In the genomic region with DNA sequence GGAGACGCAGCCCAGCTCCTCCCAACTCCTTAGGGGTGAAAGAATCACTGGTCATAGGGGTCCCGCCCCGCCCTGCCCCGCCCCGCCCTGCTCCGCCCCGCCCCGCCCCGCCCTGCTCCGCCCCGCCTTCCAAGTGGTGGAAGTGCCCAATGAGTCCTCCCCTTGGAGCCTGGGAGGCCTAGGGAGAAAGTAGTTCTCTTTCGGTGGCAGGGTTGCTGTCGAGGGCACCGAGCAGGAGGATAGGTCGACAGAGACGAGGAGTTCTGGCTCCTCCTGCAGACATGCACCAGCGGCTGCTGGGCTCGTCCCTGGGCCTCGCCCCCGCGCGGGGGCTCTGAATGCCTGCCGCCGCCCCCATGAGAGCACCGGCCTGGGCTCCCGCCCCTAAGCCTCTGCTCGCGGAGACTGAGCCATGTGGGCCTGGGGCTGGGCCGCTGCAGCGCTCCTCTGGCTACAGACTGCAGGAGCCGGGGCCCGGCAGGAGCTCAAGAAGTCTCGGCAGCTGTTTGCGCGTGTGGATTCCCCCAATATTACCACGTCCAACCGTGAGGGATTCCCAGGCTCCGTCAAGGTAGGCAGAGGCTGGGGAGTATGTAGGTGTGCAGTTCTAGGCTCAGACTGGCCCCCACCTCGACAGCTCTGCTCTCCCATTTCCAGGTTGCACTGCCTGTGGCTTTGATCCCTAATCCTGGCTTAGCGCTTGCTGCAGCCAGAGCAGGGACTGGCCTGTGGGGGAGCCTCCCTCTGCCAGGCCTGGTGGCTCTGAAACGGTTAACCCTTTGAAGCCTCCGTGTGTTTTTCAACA, we compare ENCODE assay signal across 8 mouse cellular contexts. TPM values are rescaled to one million over a fixed set of nuclear protein-coding genes. Genes with fewer than 3 reads are reported as not detected.
DNase-seq lines count a peak whose midpoint lies in the region; ATAC-seq and TF ChIP-seq lines count a peak whose summit lies in the region.

Gene C1qtnf12 (plus strand): TSS at position 152 of the 805 bp plus-strand sequence.

- peaks cover 55% of the 10 kb centered on the region for H3K36me3 ChIP-seq in forebrain, embryonic 10.5 days (replicated peaks)
- peaks cover 41% of the 10 kb centered on the region for H3K36me3 ChIP-seq in heart, embryonic 14.5 days (ENCODE audit: control insufficient read depth, insufficient read depth, low read length)
- H3K36me3 ChIP-seq in kidney, postnatal 0 days (ENCODE audit: insufficient read depth, low read length) = peaks cover 25% of the 10 kb centered on the region
- H3K36me3 ChIP-seq in liver, embryonic 16.5 days (ENCODE audit: control insufficient read depth, insufficient read depth) = peaks cover 21% of the 10 kb centered on the region
- H3K36me3 ChIP-seq in neural tube, embryonic 12.5 days = peaks cover 46% of the 10 kb centered on the region

- under 1% methylated on average over 42 of the region's 42 CpGs for WGBS in forebrain, embryonic 10.5 days
- WGBS in heart, embryonic 14.5 days = 0% methylated on average over 34 of the region's 42 CpGs
- under 1% methylated on average over 42 of the region's 42 CpGs for WGBS in kidney, postnatal 0 days
- 2% methylated on average over 41 of the region's 42 CpGs for WGBS in liver, embryonic 16.5 days (ENCODE audit: insufficient replicate concordance)
- WGBS in neural tube, embryonic 12.5 days = 1% methylated on average over 37 of the region's 42 CpGs

- TF ChIP-seq CTCF in kidney, postnatal 0 days (IDR thresholded peaks at IDR 0.05; ENCODE audit: low read depth) = no peak

- peak; percentile 63 for ATAC-seq in heart, embryonic 14.5 days (ENCODE audit: insufficient number of reproducible peaks, insufficient read depth, low FRiP score, low read depth)
- ATAC-seq in kidney, postnatal 0 days (replicated peaks; ENCODE audit: low FRiP score, low read depth) = peak; percentile 81
- peak; percentile 85 for ATAC-seq in liver, embryonic 16.5 days (ENCODE audit: low read depth)
- peak; percentile 72 for ATAC-seq in neural tube, embryonic 12.5 days (ENCODE audit: low FRiP score, low read depth)

- peak within 1 kb of the TSS; percentile 75 for H3K9ac ChIP-seq in heart, embryonic 14.5 days (ENCODE audit: low read length)
- peak within 1 kb of the TSS; percentile 69 for H3K9ac ChIP-seq in kidney, postnatal 0 days (ENCODE audit: low read depth, low read length)
- H3K9ac ChIP-seq in liver, embryonic 16.5 days (ENCODE audit: low read depth, low read length) = peak within 1 kb of the TSS; percentile 74
- H3K9ac ChIP-seq in neural tube, embryonic 12.5 days = peak within 1 kb of the TSS; percentile 63

- peaks cover 24% of the 10 kb centered on the region for H3K4me1 ChIP-seq in forebrain, embryonic 10.5 days
- H3K4me1 ChIP-seq in heart, embryonic 14.5 days (ENCODE audit: control insufficient read depth in 2 of 2, insufficient read depth in 2 of 2, low read length in 2 of 2) = peaks cover 8 to 9% of the 10 kb centered on the region in 2 experiments
- no peaks in the 10 kb centered on the region; the same call in 1 of the 2 replicates for H3K4me1 ChIP-seq in kidney, postnatal 0 days (replicated peaks; ENCODE audit: insufficient read depth, low read length)
- peaks cover 45% of the 10 kb centered on the region for H3K4me1 ChIP-seq in liver, embryonic 16.5 days (ENCODE audit: control insufficient read depth, low read depth, low read length)
- H3K4me1 ChIP-seq in neural tube, embryonic 12.5 days = peaks cover 17% of the 10 kb centered on the region

- H3K27ac ChIP-seq in forebrain, embryonic 10.5 days = peak within 1 kb of the TSS; percentile 84
- peak within 1 kb of the TSS; percentile 21 to 39; a peak in 2 of 4 replicates for H3K27ac ChIP-seq in heart, embryonic 14.5 days (replicated peaks in 1 of 2; ENCODE audit: control insufficient read depth in 1 of 2, insufficient read depth in 1 of 2, low read depth in 2 of 2, low read length in 2 of 2)
- peak within 1 kb of the TSS; percentile 82 for H3K27ac ChIP-seq in kidney, postnatal 0 days
- peak within 1 kb of the TSS; percentile 76 for H3K27ac ChIP-seq in liver, embryonic 16.5 days (ENCODE audit: low read length)
- H3K27ac ChIP-seq in neural tube, embryonic 12.5 days = no peak within 1 kb of the TSS

- peak; percentile 12 to 21 for DNase-seq in B cell, adult 2 months
- DNase-seq in adrenal gland, postnatal 25 days = peak; percentile 60
- DNase-seq in forebrain, embryonic 10.5 days (ENCODE audit: extremely low spot score, low spot score) = peak; percentile 68
- DNase-seq in kidney, postnatal 0 days (ENCODE audit: low spot score) = peak; percentile 76
- DNase-seq in thymus, postnatal 25 days = peak; percentile 40

- H3K4me3 ChIP-seq in forebrain, embryonic 10.5 days = peak within 1 kb of the TSS; percentile 66
- peak within 1 kb of the TSS; percentile 53 to 63 for H3K4me3 ChIP-seq in heart, embryonic 14.5 days (ENCODE audit: control insufficient read depth in 1 of 2, insufficient read depth in 1 of 2, low read depth in 1 of 2, low read length in 2 of 2)
- H3K4me3 ChIP-seq in kidney, postnatal 0 days (replicated peaks; ENCODE audit: low read depth, low read length) = peak within 1 kb of the TSS; percentile 59
- peak within 1 kb of the TSS; percentile 73 for H3K4me3 ChIP-seq in liver, embryonic 16.5 days (ENCODE audit: low read depth, low read length)
- peak within 1 kb of the TSS; percentile 37 for H3K4me3 ChIP-seq in neural tube, embryonic 12.5 days

- peak within 1 kb of the TSS; percentile 81 for H3K4me2 ChIP-seq in heart, embryonic 14.5 days (ENCODE audit: low read length)
- H3K4me2 ChIP-seq in kidney, postnatal 0 days (ENCODE audit: low read length) = peak within 1 kb of the TSS; percentile 96
- peak within 1 kb of the TSS; percentile 97 for H3K4me2 ChIP-seq in liver, embryonic 16.5 days (ENCODE audit: low read depth, low read length)
- peak within 1 kb of the TSS; percentile 84 for H3K4me2 ChIP-seq in neural tube, embryonic 12.5 days (replicated peaks)

- no peaks in the 10 kb centered on the region for H3K27me3 ChIP-seq in forebrain, embryonic 10.5 days (ENCODE audit: poor library complexity, severe bottlenecking)
- no peaks in the 10 kb centered on the region for H3K27me3 ChIP-seq in heart, embryonic 14.5 days (ENCODE audit: control insufficient read depth, insufficient read depth, low read length)
- no peaks in the 10 kb centered on the region for H3K27me3 ChIP-seq in kidney, postnatal 0 days (ENCODE audit: insufficient read depth, low read length)
- H3K27me3 ChIP-seq in liver, embryonic 16.5 days (ENCODE audit: control insufficient read depth, insufficient read depth, low read depth, low read length) = no peaks in the 10 kb centered on the region
- no peaks in the 10 kb centered on the region for H3K27me3 ChIP-seq in neural tube, embryonic 12.5 days (replicated peaks)

- H3K9me3 ChIP-seq in forebrain, embryonic 10.5 days = no peaks in the 10 kb centered on the region
- H3K9me3 ChIP-seq in heart, embryonic 14.5 days (ENCODE audit: control insufficient read depth, low read length) = no peaks in the 10 kb centered on the region
- H3K9me3 ChIP-seq in kidney, postnatal 0 days (replicated peaks; ENCODE audit: low read length) = no peaks in the 10 kb centered on the region
- no peaks in the 10 kb centered on the region for H3K9me3 ChIP-seq in liver, embryonic 16.5 days (replicated peaks; ENCODE audit: control insufficient read depth, low read length)
- H3K9me3 ChIP-seq in neural tube, embryonic 12.5 days = no peaks in the 10 kb centered on the region

RNA-seq across cellular contexts. Expression of gene C1qtnf12, which starts in this region (rescaled TPM):
- 70.6 and 77.9 TPM in 2 replicates for total RNA-seq in adrenal gland, postnatal 25 days (2021)
- polyA plus RNA-seq in forebrain, embryonic 10.5 days (2016; fragmentation: Nextera tagmentation; extraction: Ambion mirVana) = 18.4 and 20.9 TPM in 2 replicates
- polyA plus RNA-seq in heart, embryonic 14.5 days (2014; fragmentation: Nextera tagmentation; extraction: Ambion mirVana) = 26.8 and 29.2 TPM in 2 replicates
- polyA plus RNA-seq in kidney, postnatal 0 days (2015; fragmentation: Nextera tagmentation; extraction: Ambion mirVana) = 113 and 116 TPM in 2 replicates
- 57.4 and 60.0 TPM in 2 replicates for polyA plus RNA-seq in liver, embryonic 16.5 days (2015; fragmentation: Nextera tagmentation; extraction: Ambion mirVana)
- 17.2 and 19.0 TPM in 2 replicates for polyA plus RNA-seq in neural tube, embryonic 12.5 days (2016; fragmentation: Nextera tagmentation; extraction: Ambion mirVana)

Comparison
In these comparisons a context has a peak if more than half of its experiments do, and no peak if none do; other contexts are left out.
1. DNase-seq: peak in every context shown above with its lines; median percentile 76 in kidney, postnatal 0 days; 68 in forebrain, embryonic 10.5 days; 60 in adrenal gland, postnatal 25 days; 40 in thymus, postnatal 25 days; 16 in B cell, adult 2 months.